Mouse (Mus musculus) spleen, postnatal 4 days (tissue): ENCODE measurements around the gene Eif3l.
"Not testable (repeated sequence)": the region's sequence is repeated elsewhere in the genome, so short reads cannot be mapped to it uniquely, and the experiment has no call there.

Experiments used
- DNase-seq, 2 experiments: peaks; one replicate each; pipeline ENCODE4 v3.0.0; 2022; ENCODE audit warnings: low spot score in 2 of 2

Eif3l gene

DNA sequence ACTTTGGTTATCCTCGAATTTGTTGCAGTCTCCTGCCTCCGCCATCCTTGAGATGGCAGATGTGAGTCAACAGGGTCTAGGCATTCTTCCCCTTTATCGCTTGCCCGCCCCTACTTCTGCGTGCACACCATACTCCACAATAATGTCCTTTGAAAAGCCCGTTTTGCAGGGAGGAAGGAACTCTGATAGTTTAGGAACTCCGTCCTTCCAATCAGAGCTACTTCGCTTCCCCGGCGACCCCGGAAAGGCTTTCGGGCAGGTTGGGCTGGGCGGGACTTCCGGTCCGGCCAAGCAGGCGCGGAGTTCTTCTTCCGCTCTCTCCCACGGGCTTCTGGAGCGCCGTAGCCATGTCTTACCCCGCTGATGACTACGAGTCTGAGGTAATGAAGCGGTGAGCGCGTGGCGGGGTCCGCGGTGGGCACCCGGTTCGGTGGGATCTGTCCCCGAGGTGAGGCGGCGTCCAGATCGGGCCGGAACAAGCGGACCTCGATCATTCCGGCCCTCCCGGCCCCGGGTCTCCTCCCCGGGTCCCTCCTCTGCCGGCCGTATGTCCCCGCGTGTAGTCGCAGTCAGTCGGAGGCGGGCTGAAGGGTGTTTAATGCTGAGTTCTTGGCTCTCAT lies at the start of gene Eif3l:
TSS of gene Eif3l (plus strand) at position 267 of the 620 bp plus-strand sequence.
- DNase-seq = peak; percentile 84 to 92

GRCm38 (mm10) chr15:79025687-79026308 lies 49.2 kb upstream of the Eif3l start:
- no peak for DNase-seq

GRCm38 (mm10) chr15:79026511-79027290 lies 48.3 kb upstream of the Eif3l start:
- DNase-seq = no peak

DNA sequence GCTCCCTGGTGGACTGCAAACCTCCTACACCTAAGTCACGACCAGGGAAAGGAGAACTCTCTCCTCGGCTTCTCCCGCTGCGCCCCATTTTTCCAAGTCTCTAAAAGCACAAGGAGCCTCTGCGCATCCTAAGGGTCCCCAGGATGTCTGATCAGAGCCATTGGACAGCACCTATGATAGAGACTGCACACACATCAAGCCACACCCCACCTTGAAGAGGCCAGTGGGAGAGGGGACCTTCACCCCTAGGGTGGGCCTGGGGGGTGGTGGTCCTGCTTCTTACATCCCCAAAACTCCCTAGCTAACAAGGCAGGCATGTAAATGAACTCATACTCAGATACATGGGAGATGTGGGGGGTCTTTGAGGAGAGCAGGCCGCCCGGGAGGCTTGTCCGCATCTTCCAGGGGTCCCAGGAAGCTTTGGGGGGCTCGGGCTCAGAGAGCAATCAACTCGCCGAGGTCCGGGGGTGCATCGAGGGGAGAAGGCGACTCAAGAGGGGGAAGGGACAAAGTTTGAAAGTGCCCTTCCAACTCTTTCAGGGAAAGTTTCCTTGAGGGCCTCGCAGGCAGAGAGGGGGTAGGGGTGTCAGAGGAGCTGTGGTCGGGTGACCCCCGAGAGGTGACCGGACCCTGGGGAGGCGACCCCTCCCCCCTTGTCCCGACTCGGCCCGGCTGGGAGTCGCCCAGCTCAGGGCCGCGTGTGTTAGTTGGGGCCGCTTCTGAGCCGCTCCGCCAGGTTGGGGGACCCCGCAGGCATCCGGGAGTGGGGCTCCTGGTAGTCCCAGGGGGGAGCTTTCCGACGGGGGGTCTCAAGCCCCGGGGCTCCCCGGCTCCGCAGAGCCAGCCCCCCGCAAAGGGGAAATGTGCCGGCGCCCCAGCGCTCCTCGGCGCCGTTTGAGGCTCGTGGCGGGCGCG lies 47.4 kb upstream of the Eif3l start:
- no peak for DNase-seq

DNA sequence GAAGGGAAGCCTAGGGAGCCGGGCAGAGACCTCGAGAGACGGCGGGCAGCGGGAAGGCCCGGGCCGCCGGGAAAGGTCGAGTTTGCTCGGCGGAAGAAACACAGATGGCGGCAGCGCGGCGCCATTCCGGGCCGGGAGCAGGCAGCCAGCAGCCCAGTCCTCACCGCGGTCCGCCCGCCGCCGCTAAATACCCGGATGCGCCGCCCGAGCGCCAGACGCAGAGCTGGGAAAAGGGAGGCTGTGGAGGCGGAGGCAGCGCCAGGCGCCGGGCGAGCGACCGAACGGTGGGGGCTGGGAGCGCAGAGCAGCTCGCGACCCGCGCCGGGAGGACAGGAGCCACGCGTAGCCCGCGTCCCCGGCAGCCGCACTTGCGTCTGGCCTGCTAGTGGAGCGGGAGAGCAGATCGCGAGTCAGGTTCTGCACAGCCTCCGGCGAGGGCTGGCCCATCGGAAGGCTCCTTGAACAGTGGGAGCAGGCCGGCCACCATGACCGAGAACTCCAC lies 46.7 kb upstream of the Eif3l start, which contains the start of gene H1f0:
TSS of gene H1f0 (plus strand) at position 214 of the 502 bp plus-strand sequence.
- DNase-seq = peak; percentile 81 to 92

GRCm38 (mm10) chr15:79028823-79029484 lies 46.0 kb upstream of the Eif3l start:
- no peak for DNase-seq

DNA sequence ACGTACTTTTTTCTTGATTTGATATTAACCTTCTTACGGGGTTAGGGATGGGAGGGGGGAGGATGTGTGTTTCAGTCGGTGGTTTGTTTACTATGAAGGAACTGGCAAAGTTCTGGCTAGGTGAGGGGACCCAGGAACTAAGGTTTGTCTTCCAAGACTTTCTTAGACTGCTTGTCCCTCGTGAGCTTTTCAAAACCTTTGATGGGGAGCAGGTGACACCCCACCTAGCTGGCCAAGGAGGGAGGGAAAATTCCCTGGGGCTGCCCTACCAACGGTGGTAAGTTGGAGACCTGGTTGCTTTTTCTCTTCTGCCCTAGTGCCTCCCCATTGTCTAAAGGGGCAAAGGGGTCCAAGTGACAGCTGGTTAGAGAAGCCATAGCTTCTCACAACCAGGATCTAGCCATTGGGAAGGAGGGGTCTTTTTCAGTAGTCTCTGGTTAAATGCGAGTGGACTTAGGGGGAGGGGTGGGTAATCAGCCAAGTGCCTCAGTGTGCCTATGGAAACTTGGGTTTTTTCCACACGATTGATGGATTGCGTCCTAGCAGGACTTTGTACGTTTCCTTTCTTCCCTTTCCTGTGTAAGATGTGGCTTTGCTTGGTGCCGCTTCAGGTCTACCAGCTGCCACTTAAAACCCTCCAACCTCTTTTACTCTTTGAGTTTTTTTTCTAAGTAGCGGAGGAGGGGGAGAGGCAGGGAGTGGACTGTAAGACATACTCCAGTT lies 45.3 kb upstream of the Eif3l start:
- no peak for DNase-seq

DNA sequence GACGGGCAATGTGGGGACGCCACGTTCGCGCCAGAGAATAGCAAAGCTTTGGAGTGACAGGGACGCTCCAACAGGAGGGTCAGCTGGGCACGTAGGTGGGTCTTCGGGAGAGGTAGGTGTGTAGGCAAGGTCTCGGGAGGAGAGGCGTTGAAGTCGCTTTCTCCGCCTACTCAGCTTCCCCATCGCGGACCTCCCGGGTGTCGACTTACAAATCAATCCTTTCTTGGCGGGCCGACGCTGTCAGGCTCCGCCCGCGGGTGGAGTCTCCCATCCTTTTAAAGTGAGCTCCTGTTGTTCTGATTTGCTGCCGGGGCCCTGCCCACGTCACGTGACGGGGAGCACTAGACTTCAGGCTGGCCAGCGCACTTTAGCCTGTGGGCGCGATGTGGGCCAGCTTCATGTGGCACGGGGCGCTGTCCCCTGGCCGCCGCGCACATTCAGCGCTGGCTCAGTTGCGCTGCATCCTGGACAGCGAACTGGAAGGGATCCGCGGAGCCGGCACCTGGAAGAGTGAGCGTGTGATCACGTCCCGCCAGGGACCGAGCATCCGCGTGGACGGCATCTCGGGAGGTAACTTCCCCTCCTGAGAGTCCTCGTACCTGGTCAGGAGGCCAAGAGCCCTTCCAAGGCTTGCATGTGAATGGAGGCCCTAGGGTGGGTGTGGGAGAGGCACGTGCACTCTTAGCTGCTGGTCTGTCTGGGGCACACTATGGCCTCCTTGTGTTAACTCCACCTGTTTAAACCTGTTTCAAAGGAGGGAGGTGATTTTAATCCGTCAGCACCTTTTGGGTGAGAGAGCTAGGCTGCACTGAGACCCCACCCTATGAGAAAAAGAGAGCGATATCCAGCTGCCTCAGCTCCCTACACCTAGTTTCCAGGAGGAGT lies 44.2 kb upstream of the Eif3l start:
- peak; percentile 61 to 74 for DNase-seq

DNA sequence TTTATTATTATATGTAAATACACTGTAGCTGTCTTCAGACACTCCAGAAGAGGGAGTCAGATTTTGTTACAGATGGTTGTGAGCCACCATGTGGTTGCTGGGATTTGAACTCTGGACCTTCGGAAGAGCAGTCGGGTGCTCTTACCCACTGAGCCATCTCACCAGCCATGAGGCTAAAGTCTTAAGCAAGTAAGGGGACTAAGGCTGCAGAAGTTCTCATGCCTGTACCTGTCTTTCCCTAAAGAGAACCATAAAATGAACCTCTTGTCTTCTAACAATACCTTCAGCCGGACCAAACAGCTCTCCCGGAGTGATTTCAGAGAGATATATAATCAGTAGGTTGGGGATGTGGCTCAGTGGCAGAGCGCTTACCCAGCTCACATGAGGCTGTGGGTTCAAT lies 43.1 kb upstream of the Eif3l start:
- DNase-seq = not testable (repeated sequence)

- peak; percentile 74 to 93 for DNase-seq
These were observed 37.1 kb upstream of the Eif3l start for GRCm38 (mm10) chr15:79037913-79038328.

DNA sequence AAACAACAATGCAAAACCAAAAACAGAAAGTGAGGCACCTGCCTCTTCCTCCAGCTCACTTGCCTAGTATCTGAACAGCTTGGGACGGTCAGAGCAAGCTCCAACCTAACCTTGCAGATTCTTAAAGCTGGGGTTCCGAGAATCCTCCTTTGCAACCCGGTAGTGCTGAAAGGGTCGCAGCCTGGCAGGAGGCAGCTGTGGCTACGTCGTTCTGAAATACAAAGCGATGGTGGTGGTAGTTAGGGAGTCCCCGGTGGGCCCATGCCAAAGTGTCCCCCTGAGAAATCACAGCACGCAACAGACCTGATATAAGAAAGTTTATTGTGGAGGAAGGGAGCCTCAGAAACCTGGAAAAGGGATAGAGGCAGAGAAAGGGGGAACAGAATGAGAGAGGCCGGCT lies 36.6 kb upstream of the Eif3l start:
- DNase-seq = no peak

DNA sequence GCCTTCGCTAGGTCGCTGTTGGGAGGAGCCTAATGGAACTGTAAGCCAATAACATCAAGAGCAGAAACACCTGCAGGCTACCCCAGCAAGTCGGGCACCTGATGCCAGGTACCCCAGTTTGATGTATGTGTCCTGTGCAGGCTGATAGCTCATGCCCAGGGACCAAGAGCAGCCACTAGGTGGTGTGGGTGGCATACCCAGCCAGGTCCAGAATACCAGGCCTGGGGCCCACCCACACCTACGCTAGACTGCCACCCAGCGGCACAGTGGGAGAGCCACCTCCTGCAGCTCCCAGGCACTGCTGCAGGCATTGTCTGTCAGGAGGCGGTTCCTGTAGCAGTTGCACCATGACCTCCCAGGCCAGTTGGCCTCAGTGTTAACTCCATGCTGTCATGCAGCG lies 36.1 kb upstream of the Eif3l start:
- peak; percentile 88 to 93 for DNase-seq

DNA sequence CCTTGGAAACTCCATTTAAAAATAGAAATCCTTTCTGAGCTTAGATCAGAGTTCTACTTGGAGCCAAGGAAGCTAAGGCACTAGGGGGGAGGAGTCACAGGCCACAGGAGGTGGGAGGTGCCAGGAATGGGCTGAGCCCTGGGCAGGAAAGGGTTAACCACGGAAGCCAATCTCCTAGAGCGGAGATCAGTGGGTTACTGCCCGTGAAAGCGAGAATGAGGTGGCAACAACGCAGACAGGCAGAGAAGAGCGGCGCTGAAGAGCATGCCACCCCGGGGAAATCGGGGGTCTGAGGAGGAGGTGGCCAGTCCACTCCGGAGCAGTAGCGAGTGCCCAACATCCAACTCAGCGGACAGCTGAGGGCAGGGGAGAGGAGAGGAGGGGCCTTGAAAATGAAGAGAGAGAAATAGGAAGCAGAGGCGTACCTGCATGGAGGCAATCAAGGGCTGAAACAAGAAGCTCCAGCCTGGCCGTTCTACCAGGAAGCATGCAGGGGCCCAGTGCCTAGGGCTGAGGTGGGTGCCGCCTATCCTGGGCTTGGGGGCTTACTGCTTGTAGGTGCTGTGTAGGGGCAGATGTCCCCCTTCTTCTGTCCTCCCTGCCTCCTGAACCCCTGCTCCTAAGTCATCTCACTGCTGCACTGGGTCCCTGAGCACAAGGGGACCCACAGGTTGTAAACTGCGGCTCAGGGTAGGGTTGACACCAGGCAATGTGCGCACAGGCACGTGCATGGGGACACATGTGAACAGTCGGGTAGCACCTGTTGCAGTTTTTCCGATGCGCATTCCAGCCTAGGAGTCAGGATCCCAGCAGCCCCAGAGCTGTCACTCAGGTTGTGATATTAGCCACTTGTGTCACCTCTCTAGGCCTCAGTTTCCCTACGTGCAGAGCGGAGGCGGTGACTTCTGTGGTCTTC lies 34.2 kb upstream of the Eif3l start:
- DNase-seq = no peak

GRCm38 (mm10) chr15:79041585-79041984 lies 33.4 kb upstream of the Eif3l start, which contains the start of gene Galr3:
Galr3 (plus strand) TSS chr15:79041885.
- no peak for DNase-seq

DNA sequence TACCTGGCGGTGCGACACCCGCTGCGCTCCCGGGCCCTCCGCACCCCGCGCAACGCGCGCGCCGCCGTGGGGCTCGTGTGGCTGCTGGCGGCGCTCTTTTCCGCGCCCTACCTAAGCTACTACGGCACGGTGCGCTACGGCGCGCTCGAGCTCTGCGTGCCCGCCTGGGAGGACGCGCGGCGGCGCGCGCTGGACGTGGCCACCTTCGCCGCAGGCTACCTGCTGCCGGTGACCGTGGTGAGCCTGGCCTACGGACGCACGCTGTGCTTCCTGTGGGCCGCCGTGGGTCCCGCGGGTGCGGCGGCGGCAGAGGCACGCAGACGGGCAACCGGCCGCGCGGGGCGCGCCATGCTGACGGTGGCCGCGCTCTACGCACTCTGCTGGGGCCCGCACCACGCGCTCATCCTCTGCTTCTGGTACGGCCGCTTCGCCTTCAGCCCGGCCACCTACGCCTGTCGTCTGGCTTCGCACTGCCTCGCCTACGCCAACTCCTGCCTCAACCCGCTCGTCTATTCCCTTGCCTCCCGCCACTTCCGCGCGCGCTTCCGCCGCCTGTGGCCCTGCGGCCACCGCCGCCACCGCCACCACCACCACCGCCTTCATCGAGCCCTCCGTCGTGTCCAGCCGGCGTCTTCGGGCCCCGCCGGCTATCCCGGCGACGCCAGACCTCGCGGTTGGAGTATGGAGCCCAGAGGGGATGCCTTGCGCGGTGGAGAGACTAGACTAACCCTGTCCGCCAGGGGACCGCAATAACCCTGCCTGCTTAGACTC lies 32.1 kb upstream of the Eif3l start:
- no peak for DNase-seq

DNA sequence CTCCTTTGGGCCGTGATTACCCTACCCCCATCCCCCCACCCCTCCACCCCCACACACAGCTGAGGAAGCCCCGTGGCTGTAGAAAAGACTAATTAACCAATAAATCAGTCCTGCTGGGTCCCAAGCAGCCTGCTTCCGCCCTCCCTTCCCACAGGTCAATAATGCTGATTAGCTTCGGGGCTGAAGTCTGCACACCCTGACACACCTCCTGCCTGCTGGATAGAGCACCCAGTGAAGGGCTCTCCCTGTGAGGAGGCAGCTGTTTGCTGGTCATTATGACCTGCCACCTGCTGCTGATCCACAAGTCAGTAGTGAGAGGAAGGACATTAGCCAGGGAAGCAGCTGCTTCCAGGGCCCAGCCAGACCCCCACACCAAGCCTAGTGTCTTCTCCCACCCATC lies 30.1 kb upstream of the Eif3l start:
- no peak for DNase-seq

GRCm38 (mm10) chr15:79048186-79048585 lies 26.8 kb upstream of the Eif3l start:
- DNase-seq = no peak
